Mouse (Mus musculus) small intestine, adult 2 months (tissue): ENCODE results near the gene Cryzl2.

ENCODE experiments used
- CTCF ChIP-seq: fragments of 200-500 bp; IDR thresholded peaks from 2 replicates; pipeline ENCODE4 v1.5.1; 2012; ENCODE audit warnings: low read depth, mild to moderate bottlenecking, control low read depth, inconsistent platforms, low read length, moderate library complexity, mixed read lengths; ENCODE audit not compliant: insufficient replicate concordance, insufficient read length; ENCODE audit errors: extremely low read depth
- POLR2A ChIP-seq: fragments of 200-500 bp; IDR thresholded peaks from 2 replicates; pipeline ENCODE4 v1.6.1; 2012; ENCODE audit warnings: low read depth, mild to moderate bottlenecking, control low read depth, inconsistent platforms, low read length, moderate library complexity

DNA sequence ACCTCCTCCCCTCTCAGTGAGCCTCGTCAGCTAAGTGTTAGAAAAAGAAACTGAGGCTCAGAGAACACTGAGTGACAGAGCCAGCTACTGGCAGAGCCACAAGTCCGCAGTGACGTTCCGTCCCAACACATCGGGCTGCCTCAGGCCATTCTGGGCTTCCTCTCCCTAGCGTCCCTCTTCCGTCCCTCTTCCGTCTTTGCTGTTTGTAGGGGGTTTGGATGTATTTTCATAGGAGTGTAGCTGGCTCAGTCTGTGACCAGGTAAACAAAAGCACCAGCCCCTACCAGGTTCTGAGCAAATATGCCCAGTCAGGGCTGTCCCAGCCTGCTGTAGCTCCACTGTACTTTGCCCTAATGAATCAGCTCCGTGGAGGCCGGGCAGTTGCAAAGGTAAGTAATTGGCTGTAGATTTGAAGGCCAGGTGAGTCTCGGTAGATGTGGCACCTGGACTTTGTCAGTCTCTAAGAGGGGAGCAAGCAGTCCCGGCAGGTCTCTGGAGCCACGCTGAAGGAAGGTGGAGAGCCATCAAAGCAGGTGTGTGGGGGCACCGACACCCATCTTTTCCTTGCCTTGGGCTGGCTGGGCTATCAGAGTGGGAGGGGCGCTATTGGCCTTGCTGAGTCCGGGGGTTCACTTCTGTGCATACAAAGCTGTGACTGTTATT is 67.4 kb downstream of the Cryzl2 start:
- peak; percentile 86 for TF ChIP-seq POLR2A
- TF ChIP-seq CTCF: no peak
